Mouse (Mus musculus) MEL-GATA-1-ER (cell line): ENCODE data around the gene 2700081O15Rik.
"Not testable (repeated sequence)": the region's sequence is repeated elsewhere in the genome, so short reads cannot be mapped to it uniquely, and the experiment has no call there.

Source experiments
- DNase-seq: peaks from one replicate; pipeline ENCODE4 v3.0.0-alpha.2; 2012; ENCODE audit warnings: low read depth; ENCODE audit errors: extremely low read depth

2700081O15Rik gene

DNA sequence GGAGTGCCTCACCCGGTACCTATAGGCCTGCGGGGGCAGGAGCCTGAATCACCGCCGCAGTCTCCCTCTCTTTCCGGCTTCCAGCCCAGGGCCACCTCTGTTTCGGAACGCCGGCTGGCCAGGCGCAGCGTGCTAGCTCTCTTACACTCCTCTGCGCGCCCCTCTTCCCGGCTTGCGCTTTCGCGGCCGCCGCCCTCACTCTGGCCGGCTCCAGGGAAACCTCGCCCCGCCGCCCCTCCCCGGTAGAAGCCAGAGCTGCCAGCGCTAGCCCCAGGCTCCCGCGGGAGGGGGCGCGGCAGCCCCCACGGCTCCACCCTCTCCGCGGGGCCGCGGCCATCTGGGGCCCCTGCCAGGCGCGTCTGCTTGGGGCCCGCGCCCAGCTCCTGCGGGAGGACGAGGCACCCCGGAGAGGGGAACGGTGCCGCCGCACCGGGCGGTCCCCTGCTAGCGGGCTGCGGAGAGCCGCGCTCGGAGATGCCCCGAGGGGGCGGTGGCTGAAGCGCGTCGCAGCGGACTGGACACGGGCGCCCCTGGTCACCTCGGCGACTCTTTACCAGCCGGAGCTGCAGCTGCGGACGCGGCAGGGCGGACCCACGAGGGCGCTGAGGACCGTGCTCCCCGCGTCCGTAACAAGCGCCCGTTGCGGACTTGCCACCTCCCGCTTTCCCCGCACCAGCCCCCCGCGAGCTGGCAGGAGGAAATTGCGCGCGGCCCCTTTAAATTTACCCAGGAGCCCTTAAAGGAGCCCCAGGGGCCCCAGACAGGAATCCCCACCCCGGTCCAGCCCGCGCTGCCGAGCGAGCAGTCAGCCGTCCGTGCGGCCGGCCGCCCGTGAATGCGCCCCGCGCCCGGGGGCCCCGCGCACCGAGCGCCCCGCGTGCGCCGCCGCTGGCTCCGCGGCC lies at the start of gene 2700081O15Rik:
2700081O15Rik (plus strand) TSS at position 792 of the 902 bp plus-strand sequence.
- DNase-seq, result no peak

DNA sequence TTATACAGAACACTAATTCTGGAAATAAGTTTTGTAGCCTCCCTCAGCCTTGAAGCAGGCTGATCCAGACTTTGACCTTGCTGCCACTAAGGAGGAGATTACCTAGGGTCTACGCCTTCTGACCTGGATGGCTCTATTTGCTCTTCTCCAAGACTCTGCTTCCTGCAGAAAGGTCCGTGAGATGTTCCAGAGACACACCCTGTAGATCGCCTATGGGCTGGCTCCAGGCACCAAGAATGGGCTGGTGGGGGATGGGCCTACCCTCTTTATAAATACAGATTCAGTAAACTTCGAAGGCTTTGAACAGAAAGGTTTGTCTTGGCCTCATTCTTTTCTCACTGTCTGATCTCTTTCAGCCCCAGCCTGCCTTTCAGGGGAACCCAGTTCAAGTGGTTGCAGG lies 48.0 kb upstream of the 2700081O15Rik start:
- DNase-seq, result not testable (repeated sequence)

DNA sequence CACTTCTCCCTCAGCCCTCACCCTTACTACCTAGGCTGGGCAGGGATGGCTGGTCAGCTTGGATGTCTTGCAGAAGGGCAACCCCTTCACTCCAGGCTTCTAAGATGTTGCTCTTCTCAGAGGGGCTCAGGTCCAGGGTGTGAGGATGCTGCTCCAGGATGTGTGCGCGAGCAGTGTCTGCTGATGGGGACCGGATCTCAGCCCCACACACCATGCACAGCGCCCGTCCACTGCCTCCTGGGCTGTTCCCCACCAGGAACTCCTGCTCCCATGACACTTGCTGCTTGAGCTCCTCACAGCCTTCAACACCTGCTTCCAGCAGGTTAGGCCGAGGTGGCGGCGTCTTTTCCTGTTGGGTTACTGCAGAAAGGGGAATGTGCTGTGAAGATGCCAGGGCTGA lies 42.9 kb upstream of the 2700081O15Rik start:
- no peak for DNase-seq

DNA sequence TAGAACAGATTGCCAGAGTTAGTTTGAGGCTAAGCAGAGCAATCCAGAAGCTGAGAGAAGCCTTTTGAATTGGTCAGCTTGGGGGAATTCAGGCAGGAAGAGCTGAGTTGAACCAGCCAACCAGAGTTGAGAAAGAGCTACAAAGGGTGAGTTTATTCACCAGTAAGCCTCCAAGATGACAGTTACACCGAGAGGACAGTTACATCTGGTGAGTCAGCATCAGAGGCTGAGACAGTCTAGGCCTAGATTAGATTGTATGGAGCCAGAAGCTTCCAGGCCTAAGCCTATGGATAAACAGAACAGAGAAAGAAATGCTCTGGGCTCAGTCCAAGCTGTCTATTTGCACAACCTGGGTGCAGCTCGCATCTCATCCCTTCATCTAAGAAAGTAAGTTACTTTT lies 39.8 kb upstream of the 2700081O15Rik start:
- no peak for DNase-seq

DNA sequence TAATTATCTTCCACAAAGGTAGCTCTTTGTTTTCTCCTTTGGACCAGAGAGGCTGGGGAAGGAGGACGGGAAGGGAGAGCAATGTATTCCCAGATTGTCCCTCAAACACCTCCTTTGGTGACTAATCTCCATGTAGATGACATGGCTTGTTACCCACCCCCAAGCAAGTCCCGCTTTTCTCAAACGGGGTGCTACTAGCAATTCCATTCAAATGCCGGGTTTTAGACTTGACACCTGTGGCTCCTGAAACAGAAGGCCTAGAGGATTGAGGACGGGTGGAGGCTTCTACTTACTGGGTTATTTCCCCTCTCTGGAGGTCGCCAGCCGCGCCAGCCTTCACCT lies 35.5 kb upstream of the 2700081O15Rik start:
- no peak for DNase-seq

DNA sequence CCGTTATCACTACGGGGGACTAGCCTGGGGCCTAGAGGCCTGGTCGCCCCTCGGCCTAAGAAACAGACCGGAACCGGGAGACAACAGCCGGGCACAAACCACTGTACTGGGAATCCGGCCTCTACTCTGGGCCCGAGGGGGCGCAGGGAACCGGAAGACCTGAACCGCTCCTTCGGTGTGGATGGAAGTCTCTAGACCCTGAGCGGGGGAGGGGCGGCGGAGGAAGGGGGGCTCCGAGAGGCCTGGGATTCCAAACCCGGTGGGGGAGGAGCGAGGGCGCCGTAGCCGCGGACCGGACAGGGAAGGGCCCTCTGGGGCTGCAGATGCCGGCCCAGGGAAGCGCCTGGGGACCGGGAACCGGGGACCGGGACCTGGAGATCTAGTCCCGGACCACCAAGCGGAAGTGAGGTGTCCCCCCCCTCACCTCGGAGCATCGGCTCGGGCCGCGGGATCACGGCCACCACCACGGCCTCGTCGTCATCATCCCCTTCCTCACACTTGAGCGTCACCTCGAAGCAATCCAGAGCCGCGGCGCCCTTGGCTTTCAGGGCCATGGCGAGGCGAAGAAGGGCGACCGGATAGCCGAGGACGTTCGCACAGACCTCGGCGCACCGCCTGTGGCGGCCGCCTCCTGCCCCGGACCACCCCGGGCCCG lies 35.0 kb upstream of the 2700081O15Rik start:
- no peak for DNase-seq

DNA sequence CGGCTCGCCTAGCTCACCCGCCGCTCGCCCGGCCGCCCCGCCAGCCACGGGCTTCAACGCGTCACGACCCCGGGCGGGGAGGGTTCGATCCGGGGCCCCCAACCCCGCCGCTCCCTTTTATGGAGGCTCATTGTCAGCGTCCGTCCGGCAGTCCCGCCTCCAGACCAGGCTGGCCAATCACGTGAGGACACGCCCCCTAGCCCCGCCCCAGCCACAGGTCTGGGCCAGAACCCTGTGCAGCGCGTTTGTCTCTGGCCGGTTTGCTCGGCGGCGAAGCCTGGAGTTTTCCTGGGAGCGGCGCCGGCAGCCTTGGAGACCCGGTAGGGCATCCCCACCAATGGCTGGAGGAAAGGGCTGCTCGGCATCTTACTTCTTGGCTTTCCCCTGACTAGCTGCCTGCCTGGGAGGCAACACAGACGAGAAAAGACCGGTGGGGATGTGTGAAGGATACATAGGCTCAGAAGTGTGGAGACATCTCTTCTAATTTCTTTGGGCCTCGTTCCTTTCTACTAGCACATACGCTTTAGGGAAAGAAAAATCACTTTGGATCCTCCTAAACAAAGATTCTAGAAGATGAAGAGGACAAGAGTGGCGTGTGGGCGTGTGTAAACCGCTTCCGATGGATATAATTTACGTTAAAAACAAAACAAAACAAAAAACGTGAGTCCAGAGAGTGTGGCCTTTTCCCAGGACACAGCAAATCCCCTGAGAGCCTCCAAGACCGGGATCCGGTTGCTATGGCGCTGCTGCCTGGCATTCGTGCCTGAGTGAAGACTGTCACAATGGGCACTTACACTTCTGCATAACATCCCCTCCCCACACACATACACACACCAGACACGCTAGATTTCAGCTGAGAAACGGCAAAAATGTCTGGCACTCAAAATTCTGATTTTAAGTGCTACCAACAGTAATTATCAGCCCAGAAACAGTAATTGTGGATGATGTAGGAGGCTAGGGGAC lies 34.2 kb upstream of the 2700081O15Rik start, which contains the start of gene Spindoc:
Spindoc (minus strand) TSS at position 92 of the 963 bp plus-strand sequence.
- DNase-seq, result peak; percentile 66

DNA sequence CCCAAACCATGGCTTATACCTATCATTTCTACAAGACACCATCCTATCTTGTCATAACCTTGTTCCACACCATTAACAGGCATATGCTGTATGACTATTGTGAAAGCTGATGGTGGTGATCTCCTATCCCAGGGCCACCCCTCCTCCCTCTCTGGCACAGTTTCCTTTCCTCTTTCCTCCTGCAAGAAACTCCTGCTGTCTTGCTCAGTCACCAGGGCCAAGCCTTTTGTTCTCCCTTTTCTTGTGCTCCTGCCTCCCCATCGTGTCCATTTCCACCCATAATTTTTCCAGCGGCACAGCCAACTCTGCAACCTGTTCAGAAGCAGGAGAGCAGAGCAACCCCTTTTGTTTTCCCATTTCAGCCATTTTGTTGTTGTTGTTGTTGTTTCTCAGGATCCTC lies 31.4 kb upstream of the 2700081O15Rik start:
- no peak for DNase-seq

DNA sequence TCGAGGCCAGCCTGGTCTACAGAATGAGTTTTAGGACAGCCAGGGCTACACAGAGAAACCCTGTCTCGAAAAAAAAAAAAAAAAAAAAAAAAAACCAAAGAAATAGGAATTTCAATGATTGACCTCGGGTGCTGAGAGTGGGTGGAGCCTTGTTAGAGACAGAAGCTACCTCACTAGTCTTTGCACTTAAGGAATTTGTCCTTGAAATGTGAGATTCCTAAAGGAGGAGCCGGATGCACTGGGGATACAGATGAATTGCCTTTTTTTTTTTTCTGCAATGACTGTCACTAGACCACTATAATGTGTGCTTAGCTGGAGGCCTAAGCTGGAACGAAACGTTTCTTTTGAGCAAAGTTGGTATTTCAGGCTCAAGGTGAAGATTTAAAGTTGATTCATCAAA lies 28.9 kb upstream of the 2700081O15Rik start:
- DNase-seq, result no peak

DNA sequence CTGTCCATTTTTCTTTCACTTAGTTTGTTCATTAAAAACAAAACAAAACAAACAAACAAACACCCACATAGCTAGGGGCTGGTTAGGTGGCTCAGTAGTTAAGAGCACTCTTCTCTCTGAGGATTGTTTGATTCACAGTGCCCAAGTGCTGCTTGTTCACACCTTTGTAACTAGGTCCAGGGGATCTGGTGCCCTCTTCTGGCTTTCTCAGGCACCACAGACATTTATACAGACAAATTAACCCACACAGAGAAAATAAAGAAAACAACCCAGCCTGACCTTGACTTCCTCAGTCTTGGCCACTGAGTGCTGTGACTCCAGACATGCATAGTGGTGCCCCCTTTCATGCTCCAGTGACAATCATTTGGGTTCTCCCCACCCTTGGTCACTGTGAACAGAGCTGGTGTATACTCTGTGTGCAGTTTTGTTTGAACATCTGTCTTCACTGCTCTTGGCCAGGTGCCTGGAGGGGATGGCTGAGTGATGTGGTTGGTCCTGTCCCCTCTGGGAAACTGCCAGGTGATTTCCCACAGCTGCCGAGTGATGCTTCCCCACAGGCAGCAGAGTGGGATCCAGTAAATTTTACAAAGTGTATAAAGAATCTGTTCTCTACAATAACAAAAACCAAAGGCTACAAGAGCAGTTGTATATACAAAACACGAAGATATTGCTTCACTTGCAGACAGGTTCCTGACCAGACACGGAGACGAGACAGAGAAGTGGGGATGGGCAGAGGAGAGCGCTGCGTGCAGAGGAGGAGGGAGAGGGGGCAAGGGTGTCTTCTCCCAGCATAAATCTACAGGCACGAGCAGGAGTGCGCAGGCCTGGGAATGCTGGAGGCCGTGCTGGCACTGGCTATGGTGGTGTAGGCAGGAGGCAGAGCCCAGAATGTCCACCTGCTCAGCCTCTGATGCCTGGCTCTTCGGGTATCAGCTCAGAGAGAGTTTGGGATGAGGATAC lies 20.3 kb upstream of the 2700081O15Rik start:
- not testable (repeated sequence) for DNase-seq

DNA sequence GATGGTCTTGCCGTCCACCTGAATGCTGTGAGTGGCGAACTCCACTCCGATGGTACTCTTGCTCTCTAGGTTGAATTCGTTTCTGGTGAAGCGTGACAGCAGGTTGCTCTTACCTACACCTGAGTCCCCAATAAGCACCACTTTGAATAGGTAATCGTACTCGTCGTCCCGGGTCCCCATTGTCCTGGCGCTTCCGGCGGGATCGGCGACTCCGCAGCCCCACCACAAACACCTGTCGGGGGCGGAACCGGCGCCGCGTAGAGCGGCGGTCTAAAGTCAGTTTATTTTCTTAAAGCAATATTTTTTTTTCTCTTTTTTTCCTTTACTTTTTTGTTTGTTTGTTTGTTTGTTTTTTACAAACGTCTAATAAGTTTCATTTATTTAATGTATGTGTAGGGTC lies 18.5 kb upstream of the 2700081O15Rik start:
- not testable (repeated sequence) for DNase-seq

DNA sequence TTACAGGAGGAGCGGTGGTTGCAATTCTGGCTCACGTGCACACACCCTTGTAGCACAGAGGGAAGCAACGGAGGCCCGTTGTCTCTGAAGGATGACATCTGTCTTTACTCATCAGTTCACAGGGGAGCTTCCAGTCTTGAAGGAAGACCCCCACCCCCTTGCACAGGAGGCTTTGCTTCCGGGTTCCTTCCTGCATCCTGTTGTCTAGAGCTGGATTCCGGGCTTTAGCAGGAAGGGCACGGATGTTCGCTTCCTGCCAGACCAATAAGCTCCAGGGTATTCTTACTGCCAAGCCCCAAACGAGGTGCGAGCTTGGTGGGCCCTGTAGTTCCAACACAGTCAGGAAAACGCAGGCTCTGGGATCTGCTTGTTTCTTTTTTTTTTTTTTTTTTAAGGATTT lies 16.8 kb upstream of the 2700081O15Rik start:
- no peak for DNase-seq

DNA sequence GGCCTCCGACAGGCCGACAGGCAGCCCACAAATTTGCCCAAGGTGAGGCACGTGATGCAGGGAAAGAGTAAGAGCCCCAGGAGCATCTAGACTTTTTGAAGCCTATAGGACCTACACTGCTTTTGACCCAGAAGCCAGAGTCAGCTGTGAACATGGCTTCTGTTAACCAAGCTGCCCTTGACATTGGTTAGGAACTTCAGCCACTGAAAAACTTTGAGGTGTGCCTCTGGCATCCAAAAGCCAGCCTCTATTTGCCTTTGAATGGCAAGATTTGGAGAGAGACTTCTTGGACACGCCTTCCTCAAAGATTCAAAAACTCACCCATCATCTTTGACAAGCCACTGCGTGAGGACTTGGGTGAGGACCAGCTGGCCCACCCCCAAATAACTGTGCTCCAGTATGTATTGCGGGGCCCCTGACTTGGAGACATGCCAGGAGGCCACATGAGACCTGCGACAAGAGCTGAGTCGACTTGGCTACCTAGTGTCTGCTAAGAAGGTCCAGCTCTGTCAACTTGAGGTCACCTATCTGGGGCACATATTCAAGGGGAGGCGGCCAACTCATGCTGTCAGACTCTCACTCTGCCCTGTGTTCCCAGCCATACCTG lies 12.7 kb upstream of the 2700081O15Rik start:
- DNase-seq, result no peak

DNA sequence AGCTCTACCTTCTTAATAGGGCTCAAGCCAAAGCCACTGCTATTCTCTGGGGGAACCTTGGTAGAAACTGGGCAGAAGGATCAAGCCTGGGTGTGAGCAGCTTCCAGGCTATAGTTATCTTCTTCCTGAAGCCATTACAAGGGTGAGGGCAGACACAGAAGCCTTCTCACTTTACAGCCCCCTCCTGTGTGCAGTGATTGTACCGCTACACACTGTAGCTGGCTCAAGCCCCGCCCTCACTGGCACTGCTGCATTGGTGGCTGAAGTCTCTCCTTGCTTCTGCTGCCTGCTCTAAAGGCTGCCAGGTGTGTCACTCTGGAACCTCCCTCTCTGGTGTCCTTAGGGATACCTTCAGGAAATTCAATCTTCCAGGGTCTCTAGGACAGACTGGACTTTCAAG lies 5.1 kb upstream of the 2700081O15Rik start:
- no peak for DNase-seq

DNA sequence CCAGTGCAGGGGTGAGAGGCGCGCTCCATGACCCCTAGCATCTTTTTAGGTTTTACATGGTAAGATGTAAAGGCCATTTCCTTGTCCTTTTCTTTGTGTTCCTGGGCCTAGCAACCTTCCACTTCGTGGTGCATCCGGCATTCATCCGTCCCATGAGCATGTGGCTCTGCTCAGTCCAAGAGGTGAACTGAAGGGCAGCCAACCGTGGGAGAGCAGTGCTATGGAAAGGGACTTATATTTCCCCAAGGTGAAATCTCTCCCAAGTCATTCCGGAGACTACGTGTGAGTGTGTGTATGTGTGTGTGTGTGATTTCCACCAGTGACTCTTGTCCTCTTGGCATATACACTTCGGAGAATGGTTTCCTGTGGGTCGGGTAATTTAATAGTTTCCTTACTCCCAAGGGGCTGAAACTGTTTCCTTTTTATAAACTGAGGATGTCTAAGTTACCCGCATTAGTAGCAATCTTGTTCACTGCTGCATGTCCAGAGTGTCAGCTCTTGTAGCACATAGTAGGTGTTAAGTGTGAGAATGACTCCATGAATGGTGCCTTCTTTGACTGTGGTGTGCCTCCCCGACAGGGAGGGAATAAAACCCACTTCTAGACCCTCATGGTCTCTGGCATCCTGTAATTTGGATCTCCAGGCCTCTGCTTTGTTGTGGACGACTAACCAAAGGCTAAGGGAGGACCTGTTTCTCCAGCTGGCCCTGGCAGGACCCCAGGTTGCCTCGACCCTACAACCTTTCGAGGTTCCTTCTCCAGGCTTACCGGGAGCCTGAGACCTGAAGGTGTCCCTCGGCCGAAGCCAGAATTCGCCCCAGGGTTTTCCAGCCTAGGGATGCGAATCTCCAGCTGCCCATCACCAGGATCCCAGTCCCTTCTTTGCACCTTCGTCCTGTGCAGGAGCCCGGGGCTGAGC lies 1.2 kb upstream of the 2700081O15Rik start:
- DNase-seq, result no peak

DNA sequence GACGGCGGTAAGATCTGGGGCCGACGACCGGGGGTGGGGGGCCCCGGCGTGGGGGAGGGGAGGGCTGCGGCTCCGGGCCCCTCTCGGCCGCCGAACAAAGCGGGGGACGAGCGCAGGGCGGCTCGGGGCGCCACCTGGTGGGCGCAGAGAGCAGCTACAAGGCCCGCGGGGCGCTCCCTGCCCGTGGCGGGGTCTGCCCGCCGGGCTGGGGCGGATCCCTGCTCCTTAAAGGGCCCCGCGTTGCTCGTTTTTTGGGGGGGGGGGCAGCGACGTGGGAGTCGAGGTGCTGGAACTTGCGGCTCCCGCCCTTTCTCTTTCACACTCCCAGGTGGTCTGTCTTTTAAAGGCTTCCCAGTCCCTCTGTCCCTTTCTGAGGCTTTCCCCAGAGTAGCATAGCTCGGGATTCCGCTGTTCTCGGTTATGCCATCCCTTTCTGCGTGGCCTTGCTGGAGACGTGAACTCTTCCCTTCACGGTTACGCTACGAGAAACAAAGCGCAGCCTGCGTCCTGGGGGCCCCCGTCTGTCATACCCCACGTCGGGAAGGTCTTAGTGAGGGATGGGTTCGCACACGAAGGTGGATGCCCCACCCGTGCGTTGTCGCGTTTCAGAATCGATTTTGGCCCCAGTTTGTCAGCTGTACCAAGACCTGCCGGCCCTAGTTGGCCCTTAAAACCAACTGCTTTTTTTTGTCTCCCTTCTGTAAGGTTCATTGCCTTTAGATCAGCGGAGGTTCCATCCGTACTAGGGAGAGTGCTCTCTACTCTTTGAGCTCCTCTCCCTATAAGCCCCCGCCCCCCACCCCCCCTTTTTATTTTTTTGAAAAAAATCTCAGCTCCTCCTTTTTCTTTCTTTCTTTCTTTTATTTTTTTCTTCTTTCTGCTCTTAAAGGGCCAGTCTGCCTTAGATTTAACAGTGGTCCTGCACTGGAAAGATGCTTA lies 755 bp downstream of the 2700081O15Rik start:
- DNase-seq, result no peak

DNA sequence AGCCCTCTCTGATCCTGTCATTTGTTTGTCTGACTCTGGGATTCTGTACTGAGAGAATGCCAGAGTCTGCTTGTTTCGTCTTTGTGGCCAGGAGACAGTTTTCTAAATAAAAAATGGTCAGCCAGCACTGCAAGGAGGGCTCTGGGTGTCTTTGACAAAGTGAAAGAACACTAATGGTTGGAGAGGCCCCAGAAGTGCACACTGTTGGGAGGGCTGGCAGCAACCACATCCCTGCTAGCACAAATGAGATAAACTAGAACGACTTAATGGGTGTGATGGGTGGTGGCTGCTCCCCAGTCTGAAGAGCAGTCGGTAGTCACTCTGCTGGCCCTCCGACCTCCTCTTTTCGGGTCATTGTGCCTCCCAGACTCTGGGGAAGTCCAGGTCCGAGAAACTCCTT lies 1.7 kb downstream of the 2700081O15Rik start:
- DNase-seq, result no peak

DNA sequence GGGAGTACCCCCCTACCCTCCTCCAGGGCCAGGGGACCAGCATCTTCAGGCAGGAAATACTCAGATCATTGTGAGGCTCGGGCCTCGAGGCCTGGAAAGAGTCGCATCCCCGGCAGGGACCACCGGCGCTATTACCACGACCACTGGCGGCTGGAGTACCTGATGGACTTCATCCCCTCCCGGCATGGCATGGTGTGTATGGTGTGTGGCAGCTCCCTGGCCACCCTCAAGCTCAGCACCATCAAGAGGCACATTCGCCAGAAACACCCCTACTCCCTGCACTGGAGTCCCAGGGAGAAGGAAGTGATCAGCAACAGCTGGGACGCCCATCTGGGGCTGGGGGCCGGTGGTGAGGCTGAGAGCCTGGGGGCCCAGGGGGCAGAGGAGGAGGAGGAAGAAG lies 2.7 kb downstream of the 2700081O15Rik start:
- no peak for DNase-seq
